8 mouse cellular contexts compared by ENCODE assay signal in genomic region chr11:32340476-32341473, GRCm38 (mm10). TPM values are rescaled to one million over a fixed set of nuclear protein-coding genes. Genes with fewer than 3 reads are reported as not detected.
DNase-seq lines count a peak whose midpoint lies in the region; ATAC-seq and TF ChIP-seq lines count a peak whose summit lies in the region.

No protein-coding gene starts in this region.

- H3K9ac ChIP-seq in kidney, postnatal 0 days (ENCODE audit: low read depth, low read length): no peak overlapping the region
- H3K9ac ChIP-seq in midbrain, embryonic 15.5 days: no peak overlapping the region

- TF ChIP-seq CTCF in bone marrow macrophage, adult 2 months (IDR thresholded peaks at IDR 0.05; ENCODE audit: low read depth, low read length): peak; percentile 69
- TF ChIP-seq CTCF in kidney, postnatal 0 days (IDR thresholded peaks at IDR 0.05; ENCODE audit: low read depth): peak; percentile 94

- H3K27me3 ChIP-seq in heart, embryonic 10.5 days (ENCODE audit: insufficient read depth, poor library complexity, severe bottlenecking): 0 out of 2 replicates have a peak, but pooled peaks cover 6% of the 10 kb centered on the region
- H3K27me3 ChIP-seq in kidney, postnatal 0 days (ENCODE audit: insufficient read depth, low read length): no peaks in the 10 kb centered on the region
- H3K27me3 ChIP-seq in midbrain, embryonic 15.5 days (replicated peaks): no peaks in the 10 kb centered on the region

- TF ChIP-seq POLR2A in bone marrow macrophage, adult 2 months (IDR thresholded peaks at IDR 0.05; ENCODE audit: borderline replicate concordance, low read depth, low read length): no peak

- no peak overlapping the region for H3K4me3 ChIP-seq in bone marrow macrophage, adult 2 months (ENCODE audit: insufficient read depth, low read length)
- 0 out of 2 replicates have a peak overlapping the region, but pooled peaks have one; percentile 19 for H3K4me3 ChIP-seq in heart, embryonic 10.5 days
- H3K4me3 ChIP-seq in kidney, postnatal 0 days (replicated peaks; ENCODE audit: low read depth, low read length): 0 out of 2 replicates have a peak overlapping the region, but pooled peaks have one; percentile 4
- H3K4me3 ChIP-seq in midbrain, embryonic 15.5 days: no peak overlapping the region

- no peak overlapping the region for H3K27ac ChIP-seq in bone marrow macrophage, adult 2 months (ENCODE audit: insufficient read depth, low read depth, low read length)
- H3K27ac ChIP-seq in heart, embryonic 10.5 days: no peak overlapping the region
- H3K27ac ChIP-seq in kidney, postnatal 0 days: 0 out of 2 replicates have a peak overlapping the region, but pooled peaks have one; percentile 19
- no peak overlapping the region for H3K27ac ChIP-seq in midbrain, embryonic 15.5 days

- no peak for DNase-seq in frontal cortex, postnatal 10 days (ENCODE audit: low spot score in 2 of 2)
- DNase-seq in A20 (ENCODE audit: low read depth, low spot score): peak; percentile 43
- peak; percentile 87 for DNase-seq in heart, embryonic 10.5 days (ENCODE audit: low spot score)
- peak; percentile 85 for DNase-seq in kidney, postnatal 0 days (ENCODE audit: low spot score)
- DNase-seq in thymus, postnatal 4 days: peak; percentile 72

- 29% methylated on average over 17 of the region's 17 CpGs for WGBS in heart, embryonic 10.5 days
- 18% methylated on average over 17 of the region's 17 CpGs for WGBS in kidney, postnatal 0 days
- WGBS in midbrain, embryonic 15.5 days: 49% methylated on average over 17 of the region's 17 CpGs

- H3K4me1 ChIP-seq in bone marrow macrophage, adult 2 months (ENCODE audit: control insufficient read depth, insufficient read depth, low read length): peaks cover 22% of the 10 kb centered on the region
- peaks cover 10% of the 10 kb centered on the region for H3K4me1 ChIP-seq in heart, embryonic 10.5 days
- peaks cover 15% of the 10 kb centered on the region; the same call in 1 of the 2 replicates for H3K4me1 ChIP-seq in kidney, postnatal 0 days (replicated peaks; ENCODE audit: insufficient read depth, low read length)
- no peaks in the 10 kb centered on the region for H3K4me1 ChIP-seq in midbrain, embryonic 15.5 days

- H3K9me3 ChIP-seq in heart, embryonic 10.5 days: no peaks in the 10 kb centered on the region
- peaks cover 4% of the 10 kb centered on the region; the same call in 1 of the 2 replicates for H3K9me3 ChIP-seq in kidney, postnatal 0 days (replicated peaks; ENCODE audit: low read length)
- no peaks in the 10 kb centered on the region for H3K9me3 ChIP-seq in midbrain, embryonic 15.5 days

- H3K36me3 ChIP-seq in heart, embryonic 10.5 days: no peaks in the 10 kb centered on the region
- H3K36me3 ChIP-seq in kidney, postnatal 0 days (ENCODE audit: insufficient read depth, low read length): no peaks in the 10 kb centered on the region
- H3K36me3 ChIP-seq in midbrain, embryonic 15.5 days (replicated peaks): no peaks in the 10 kb centered on the region

- peak overlapping the region; percentile 34 for H3K4me2 ChIP-seq in kidney, postnatal 0 days (ENCODE audit: low read length)
- no peak overlapping the region for H3K4me2 ChIP-seq in midbrain, embryonic 15.5 days

- ATAC-seq in frontal cortex, adult (ENCODE audit: low TSS enrichment): peak; percentile 69
- peak; percentile 75 for ATAC-seq in kidney, postnatal 0 days (replicated peaks; ENCODE audit: low FRiP score, low read depth)
- 0 out of 2 replicates have a peak, but pooled peaks have one; percentile 28 for ATAC-seq in midbrain, embryonic 15.5 days (replicated peaks)

RNA-seq across cellular contexts. Expression of gene Sh3pxd2b, which starts 6.8 kb away (rescaled TPM):
- polyA plus RNA-seq in bone marrow macrophage, adult 2 months (2012; ENCODE audit: insufficient read depth, insufficient read length, missing spikeins): 54.6 and 64.9 TPM in 2 replicates
- polyA plus RNA-seq in heart, embryonic 10.5 days (2016; fragmentation: Nextera tagmentation; extraction: Ambion mirVana): 14.9 and 16.8 TPM in 2 replicates
- polyA plus RNA-seq in kidney, postnatal 0 days (2015; fragmentation: Nextera tagmentation; extraction: Ambion mirVana): 6.6 TPM in 2 replicates
- polyA plus RNA-seq in midbrain, embryonic 15.5 days (2015; fragmentation: Nextera tagmentation; extraction: Ambion mirVana): 26.1 and 27.0 TPM in 2 replicates

RNA-seq across cellular contexts. Expression of gene Hbq1a, which starts 40.9 kb away (rescaled TPM):
- not detected in 2 replicates for polyA plus RNA-seq in bone marrow macrophage, adult 2 months (2012; ENCODE audit: insufficient read depth, insufficient read length, missing spikeins)
- not detected in 2 replicates for polyA plus RNA-seq in heart, embryonic 10.5 days (2016; fragmentation: Nextera tagmentation; extraction: Ambion mirVana)
- 0.37 TPM in 1 of 2 replicates, not detected in the other for polyA plus RNA-seq in kidney, postnatal 0 days (2015; fragmentation: Nextera tagmentation; extraction: Ambion mirVana)
- 1.2 and 1.5 TPM in 2 replicates for polyA plus RNA-seq in midbrain, embryonic 15.5 days (2015; fragmentation: Nextera tagmentation; extraction: Ambion mirVana)

RNA-seq across cellular contexts. Expression of gene Hba-a2, which starts 44.5 kb away (rescaled TPM):
- polyA plus RNA-seq in bone marrow macrophage, adult 2 months (2012; ENCODE audit: insufficient read depth, insufficient read length, missing spikeins): 1.4 TPM in 1 of 2 replicates, not detected in the other
- 9,075 and 12,184 TPM in 2 replicates for polyA plus RNA-seq in heart, embryonic 10.5 days (2016; fragmentation: Nextera tagmentation; extraction: Ambion mirVana)
- 2,400 and 2,472 TPM in 2 replicates for polyA plus RNA-seq in kidney, postnatal 0 days (2015; fragmentation: Nextera tagmentation; extraction: Ambion mirVana)
- polyA plus RNA-seq in midbrain, embryonic 15.5 days (2015; fragmentation: Nextera tagmentation; extraction: Ambion mirVana): 6,359 and 8,071 TPM in 2 replicates

RNA-seq across cellular contexts. Expression of gene Hbq1b, which starts 54.0 kb away (rescaled TPM):
- polyA plus RNA-seq in bone marrow macrophage, adult 2 months (2012; ENCODE audit: insufficient read depth, insufficient read length, missing spikeins): not detected in 2 replicates
- polyA plus RNA-seq in heart, embryonic 10.5 days (2016; fragmentation: Nextera tagmentation; extraction: Ambion mirVana): 13.9 and 16.8 TPM in 2 replicates
- 0.87 and 0.92 TPM in 2 replicates for polyA plus RNA-seq in kidney, postnatal 0 days (2015; fragmentation: Nextera tagmentation; extraction: Ambion mirVana)
- 0.83 and 1.3 TPM in 2 replicates for polyA plus RNA-seq in midbrain, embryonic 15.5 days (2015; fragmentation: Nextera tagmentation; extraction: Ambion mirVana)

RNA-seq across cellular contexts. Expression of gene Hba-a1, which starts 57.5 kb away (rescaled TPM):
- polyA plus RNA-seq in bone marrow macrophage, adult 2 months (2012; ENCODE audit: insufficient read depth, insufficient read length, missing spikeins): not detected in 2 replicates
- polyA plus RNA-seq in heart, embryonic 10.5 days (2016; fragmentation: Nextera tagmentation; extraction: Ambion mirVana): 4,954 and 6,566 TPM in 2 replicates
- polyA plus RNA-seq in kidney, postnatal 0 days (2015; fragmentation: Nextera tagmentation; extraction: Ambion mirVana): 1,023 and 1,027 TPM in 2 replicates
- polyA plus RNA-seq in midbrain, embryonic 15.5 days (2015; fragmentation: Nextera tagmentation; extraction: Ambion mirVana): 2,454 and 3,091 TPM in 2 replicates

Comparison
In these comparisons a context has a peak if more than half of its experiments do, and no peak if none do; other contexts are left out.
1. DNase-seq: peak in A20 (single experiment), heart, embryonic 10.5 days (single experiment), kidney, postnatal 0 days (single experiment) and thymus, postnatal 4 days (single experiment); none in frontal cortex, postnatal 10 days (0 of 2).
2. H3K4me3 ChIP-seq: peak in heart, embryonic 10.5 days (single experiment) and kidney, postnatal 0 days (single experiment); none in bone marrow macrophage, adult 2 months (single experiment) and midbrain, embryonic 15.5 days (single experiment).
3. RNA of gene Hba-a2, which starts 44.5 kb away (polyA plus RNA-seq): 9,075 to 12,184 TPM in heart, embryonic 10.5 days, 6,359 to 8,071 TPM in midbrain, embryonic 15.5 days and 2,400 to 2,472 TPM in kidney, postnatal 0 days; 1.4 TPM in bone marrow macrophage, adult 2 months; every median in the first group is over 1,000 times any median in the second.
4. Peak in every context shown above with its lines, with median percentiles within 50 percentile points of each other: ATAC-seq.